Mouse (Mus musculus) neural tube, embryonic 14.5 days (tissue): ENCODE results near the gene Ttc7. TPM values are rescaled to one million over a fixed set of nuclear protein-coding genes. Genes with fewer than 3 reads are reported as not detected.

Experiments used
- ATAC-seq: fragments of 200-750 bp; cut with Nextera tagmentation; 2 replicates; pipeline ENCODE4 v1.8.0; 2017; ENCODE audit warnings: low read depth, mild to moderate bottlenecking, moderate TSS enrichment, moderate library complexity
- H3K27ac ChIP-seq: fragments of 300-500 bp; sonication (generic); 2 replicates; pipeline ENCODE4 v1.5.1; 2014; ENCODE audit warnings: low read depth, mild to moderate bottlenecking, control low read depth, low read length, moderate library complexity, mixed read lengths
- H3K27me3 ChIP-seq: fragments of 300-500 bp; sonication (generic); 2 replicates; pipeline ENCODE4 v1.6.1; 2014; ENCODE audit warnings: low read length; ENCODE audit not compliant: control insufficient read depth, insufficient read depth
- H3K36me3 ChIP-seq: fragments of 300-500 bp; sonication (generic); 2 replicates; pipeline ENCODE4 v1.6.1; 2014; ENCODE audit warnings: low read length, mixed read lengths; ENCODE audit not compliant: control insufficient read depth, insufficient read depth
- H3K4me1 ChIP-seq: fragments of 300-500 bp; sonication (generic); 2 replicates; pipeline ENCODE4 v1.6.1; 2014; ENCODE audit warnings: low read length; ENCODE audit not compliant: control insufficient read depth, insufficient read depth
- H3K4me2 ChIP-seq: fragments of 300-500 bp; sonication (generic); 2 replicates; pipeline ENCODE4 v1.6.1; 2014; ENCODE audit warnings: mild to moderate bottlenecking, low read depth, low read length, control low read depth
- H3K4me3 ChIP-seq: fragments of 300-500 bp; sonication (generic); 2 replicates; pipeline ENCODE4 v1.5.1; 2014; ENCODE audit warnings: low read depth, low read length, control low read depth, mixed read lengths
- H3K9ac ChIP-seq: fragments of 300-500 bp; sonication (generic); replicated peaks from 2 replicates; pipeline ENCODE4 v1.6.1; 2014; ENCODE audit warnings: low read depth, mild to moderate bottlenecking, control low read depth, low read length, mixed read lengths
- H3K9me3 ChIP-seq: fragments of 300-500 bp; sonication (generic); 2 replicates; pipeline ENCODE4 v1.6.1; 2016; ENCODE audit warnings: low read length; ENCODE audit not compliant: control insufficient read depth
- WGBS: fragments of 180-500 bp; shearing (Covaris S2); extraction: QIAGEN DNeasy Blood & Tissue Kit; methylation state at CpG from one replicate; pipeline ENCODE4 v1.1.7; 2014; 5-methylcytosine and 5-hydroxymethylcytosine counted together
- polyA plus RNA-seq: library from polyadenylated mRNA; unstranded; fragments of >200 nt; fragmentation: Nextera tagmentation; extraction: Ambion mirVana; gene quantifications from 2 replicates; pipeline ENCODE4 v1.2.1, GENCODE M21; 2014

Ttc7 gene
- polyA plus RNA-seq, 1 experiment from 2014 or later, result 7.2 TPM

- 84% methylated on average over 2 of the region's 2 CpGs for WGBS
- H3K4me2 ChIP-seq, result no peak overlapping the region
- no peak overlapping the region for H3K9ac ChIP-seq
- no peaks in the 10 kb centered on the region for H3K36me3 ChIP-seq
- H3K4me3 ChIP-seq, result no peak overlapping the region
- peaks cover 21% of the 10 kb centered on the region for H3K4me1 ChIP-seq
- no peaks in the 10 kb centered on the region for H3K27me3 ChIP-seq
- H3K27ac ChIP-seq, result no peak overlapping the region
- no peaks in the 10 kb centered on the region for H3K9me3 ChIP-seq
- ATAC-seq, result no peak
Observed at GRCm38 (mm10) chr17:87335727-87336126, 53.0 kb downstream of the Ttc7 start.

- WGBS, result 85% methylated on average over 12 of the region's 12 CpGs
- Histone ChIP-seq H3K4me2 (no peak overlapping the region), H3K4me1 (peaks cover 9% of the 10 kb centered on the region), H3K9ac (no peak overlapping the region), H3K9me3 (no peaks in the 10 kb centered on the region), H3K4me3 (no peak overlapping the region), H3K27me3 (no peaks in the 10 kb centered on the region), H3K27ac (no peak overlapping the region), H3K36me3 (no peaks in the 10 kb centered on the region)
- no peak for ATAC-seq
Observed at GRCm38 (mm10) chr17:87336910-87337309, 54.2 kb downstream of the Ttc7 start.

GRCm38 (mm10) chr17:87337683-87338082 lies 55.0 kb downstream of the Ttc7 start:
- Histone ChIP-seq H3K4me2 (no peak overlapping the region), H3K4me1 (peaks cover 1% of the 10 kb centered on the region), H3K9me3 (no peaks in the 10 kb centered on the region), H3K4me3 (no peak overlapping the region), H3K27me3 (no peaks in the 10 kb centered on the region), H3K9ac (no peak overlapping the region), H3K36me3 (no peaks in the 10 kb centered on the region), H3K27ac (no peak overlapping the region)
- ATAC-seq, result no peak
- 87% methylated on average over 7 of the region's 7 CpGs for WGBS

GRCm38 (mm10) chr17:87339122-87339521 lies 56.4 kb downstream of the Ttc7 start:
- Histone ChIP-seq H3K36me3 (no peaks in the 10 kb centered on the region), H3K27ac (no peak overlapping the region), H3K4me3 (no peak overlapping the region), H3K9me3 (no peaks in the 10 kb centered on the region), H3K9ac (no peak overlapping the region), H3K27me3 (no peaks in the 10 kb centered on the region), H3K4me1 (no peaks in the 10 kb centered on the region), H3K4me2 (no peak overlapping the region)
- 72% methylated on average over 1 of the region's 1 CpGs for WGBS
- ATAC-seq, result no peak

- no peaks in the 10 kb centered on the region for H3K4me1 ChIP-seq
- H3K36me3 ChIP-seq, result no peaks in the 10 kb centered on the region
- ATAC-seq, result no peak
- no peak overlapping the region for H3K4me3 ChIP-seq
- WGBS, result 77% methylated on average over 8 of the region's 8 CpGs
- H3K27ac ChIP-seq, result no peak overlapping the region
- H3K9ac ChIP-seq, result no peak overlapping the region
- no peaks in the 10 kb centered on the region for H3K27me3 ChIP-seq
- H3K9me3 ChIP-seq, result no peaks in the 10 kb centered on the region
- H3K4me2 ChIP-seq, result no peak overlapping the region
Observed at GRCm38 (mm10) chr17:87343060-87343703, 60.5 kb downstream of the Ttc7 start.

- ATAC-seq, result no peak
- H3K9ac ChIP-seq, result no peak overlapping the region
- no peaks in the 10 kb centered on the region for H3K36me3 ChIP-seq
- H3K4me2 ChIP-seq, result no peak overlapping the region
- no peak overlapping the region for H3K4me3 ChIP-seq
- 77% methylated on average over 18 of the region's 18 CpGs for WGBS
- no peak overlapping the region for H3K27ac ChIP-seq
- no peaks in the 10 kb centered on the region for H3K27me3 ChIP-seq
- no peaks in the 10 kb centered on the region for H3K4me1 ChIP-seq
- H3K9me3 ChIP-seq, result no peaks in the 10 kb centered on the region
Observed at GRCm38 (mm10) chr17:87344441-87345251, 62.0 kb downstream of the Ttc7 start.

GRCm38 (mm10) chr17:87345252-87345593 lies 62.5 kb downstream of the Ttc7 start:
- WGBS, result 64% methylated on average over 4 of the region's 4 CpGs
- no peaks in the 10 kb centered on the region for H3K9me3 ChIP-seq
- no peak overlapping the region for H3K4me3 ChIP-seq
- no peak overlapping the region for H3K9ac ChIP-seq
- no peaks in the 10 kb centered on the region for H3K4me1 ChIP-seq
- H3K27ac ChIP-seq, result no peak overlapping the region
- ATAC-seq, result no peak
- H3K4me2 ChIP-seq, result no peak overlapping the region
- no peaks in the 10 kb centered on the region for H3K36me3 ChIP-seq
- no peaks in the 10 kb centered on the region for H3K27me3 ChIP-seq

GRCm38 (mm10) chr17:87348353-87348752 lies 65.7 kb downstream of the Ttc7 start:
- Histone ChIP-seq H3K4me1 (peaks cover 19% of the 10 kb centered on the region; the same call in 1 of the 2 replicates), H3K27me3 (no peaks in the 10 kb centered on the region), H3K9me3 (no peaks in the 10 kb centered on the region), H3K36me3 (no peaks in the 10 kb centered on the region), H3K9ac (no peak overlapping the region), H3K4me3 (no peak overlapping the region), H3K27ac (no peak overlapping the region), H3K4me2 (no peak overlapping the region)
- no peak for ATAC-seq
- WGBS, result 48% methylated on average over 9 of the region's 9 CpGs

- WGBS, result 25% methylated on average over 9 of the region's 9 CpGs
- H3K4me3 ChIP-seq, result no peak overlapping the region
- H3K27me3 ChIP-seq, result no peaks in the 10 kb centered on the region
- no peak overlapping the region for H3K4me2 ChIP-seq
- peak; percentile 26; the same call in 1 of the 2 replicates for ATAC-seq
- H3K4me1 ChIP-seq, result peaks cover 19% of the 10 kb centered on the region; the same call in 1 of the 2 replicates
- no peaks in the 10 kb centered on the region for H3K9me3 ChIP-seq
- H3K36me3 ChIP-seq, result no peaks in the 10 kb centered on the region
- no peak overlapping the region for H3K9ac ChIP-seq
- no peak overlapping the region for H3K27ac ChIP-seq
Observed at GRCm38 (mm10) chr17:87349069-87349468, 66.4 kb downstream of the Ttc7 start.
